Mouse (Mus musculus) midbrain, embryonic 16.5 days (tissue): ENCODE results near the gene Pld3. TPM values are rescaled to one million over a fixed set of nuclear protein-coding genes. Genes with fewer than 3 reads are reported as not detected.
A peak's percentile ranks its signal among the peaks of the same experiment; 100 is the strongest.

Experiments
- ATAC-seq: fragments of 200-750 bp; cut with Nextera tagmentation; 2 replicates; pipeline ENCODE4 v1.8.0; 2017; ENCODE audit warnings: moderate TSS enrichment
- H3K27ac ChIP-seq: fragments of 300-500 bp; sonication (generic); 2 replicates; pipeline ENCODE4 v1.5.1; 2014; ENCODE audit warnings: mild to moderate bottlenecking, low read length, mixed read lengths
- H3K27me3 ChIP-seq: fragments of 300-500 bp; sonication (generic); 2 replicates; pipeline ENCODE4 v1.6.1; 2014; ENCODE audit warnings: low read depth, low read length, mixed read lengths; ENCODE audit not compliant: control insufficient read depth, insufficient read depth
- H3K36me3 ChIP-seq: fragments of 300-500 bp; sonication (generic); 2 replicates; pipeline ENCODE4 v1.6.1; 2014; ENCODE audit warnings: mild to moderate bottlenecking, low read length, moderate library complexity, mixed read lengths; ENCODE audit not compliant: control insufficient read depth, insufficient read depth
- H3K4me1 ChIP-seq: fragments of 300-500 bp; sonication (generic); 2 replicates; pipeline ENCODE4 v1.6.1; 2014; ENCODE audit warnings: mild to moderate bottlenecking, low read length, mixed read lengths; ENCODE audit not compliant: control insufficient read depth, insufficient read depth
- H3K4me2 ChIP-seq: fragments of 300-500 bp; sonication (generic); 2 replicates; pipeline ENCODE4 v1.6.1; 2014; ENCODE audit warnings: mild to moderate bottlenecking, low read length, mixed read lengths
- H3K4me3 ChIP-seq: fragments of 300-500 bp; sonication (generic); 2 replicates; pipeline ENCODE4 v1.5.1; 2014; ENCODE audit warnings: low read depth, mild to moderate bottlenecking, low read length, moderate library complexity, mixed read lengths
- H3K9ac ChIP-seq: fragments of 300-500 bp; sonication (generic); 2 replicates; pipeline ENCODE4 v1.6.1; 2014; ENCODE audit warnings: low read depth, low read length, mixed read lengths
- H3K9me3 ChIP-seq: fragments of 300-500 bp; sonication (generic); replicated peaks from 2 replicates; pipeline ENCODE4 v1.6.1; 2014; ENCODE audit warnings: mild to moderate bottlenecking, low read length, mixed read lengths; ENCODE audit not compliant: control insufficient read depth, poor library complexity, severe bottlenecking
- WGBS: fragments of 180-500 bp; shearing (Covaris S2); extraction: QIAGEN DNeasy Blood & Tissue Kit; methylation state at CpG from one replicate; pipeline ENCODE4 v1.1.7; 2014; 5-methylcytosine and 5-hydroxymethylcytosine counted together
- polyA plus RNA-seq: library from polyadenylated mRNA; unstranded; fragments of >200 nt; fragmentation: Nextera tagmentation; extraction: Ambion mirVana; gene quantifications from 2 replicates; pipeline ENCODE4 v1.2.1, GENCODE M21; 2015

The Pld3 gene
- polyA plus RNA-seq, 1 experiment from 2014 or later: 225 TPM

- H3K4me1 ChIP-seq: peaks cover 5% of the 10 kb centered on the region
- no peaks in the 10 kb centered on the region for H3K27me3 ChIP-seq
- no peaks in the 10 kb centered on the region for H3K9me3 ChIP-seq
- no peaks in the 10 kb centered on the region for H3K36me3 ChIP-seq
- H3K4me3 ChIP-seq: peak overlapping the region; percentile 62
- 2% methylated on average over 13 of the region's 13 CpGs for WGBS
- no peak for ATAC-seq
- peak overlapping the region; percentile 90 for H3K27ac ChIP-seq
- peak overlapping the region; percentile 52 for H3K4me2 ChIP-seq
- peak overlapping the region; percentile 76 for H3K9ac ChIP-seq
Observed at GRCm38 (mm10) chr7:27487740-27488268, 65.2 kb downstream of the Pld3 start.

GRCm38 (mm10) chr7:27486770-27487697 lies 66.0 kb downstream of the Pld3 start, which contains the start of gene Sertad1:
Gene Sertad1, plus strand, starts transcription at chr7:27486910.
- peak; percentile 98 for ATAC-seq
- Histone ChIP-seq H3K27me3 (no peaks in the 10 kb centered on the region), H3K9me3 (no peaks in the 10 kb centered on the region), H3K4me2 (peak within 1 kb of the TSS; percentile 52), H3K27ac (peak within 1 kb of the TSS; percentile 90), H3K4me1 (peaks cover 5% of the 10 kb centered on the region), H3K9ac (peak within 1 kb of the TSS; percentile 76), H3K4me3 (peak within 1 kb of the TSS; percentile 62), H3K36me3 (no peaks in the 10 kb centered on the region)
- under 1% methylated on average over 67 of the region's 80 CpGs for WGBS

GRCm38 (mm10) chr7:27486102-27486769 lies 66.8 kb downstream of the Pld3 start:
- WGBS: 3% methylated on average over 13 of the region's 13 CpGs
- peaks cover 11% of the 10 kb centered on the region for H3K4me1 ChIP-seq
- no peaks in the 10 kb centered on the region for H3K36me3 ChIP-seq
- H3K27ac ChIP-seq: no peak overlapping the region; the same call in 1 of the 2 replicates
- peak overlapping the region; percentile 52 for H3K4me2 ChIP-seq
- H3K9ac ChIP-seq: peak overlapping the region; percentile 76; the same call in 1 of the 2 replicates
- peak; percentile 38; the same call in 1 of the 2 replicates for ATAC-seq
- peak overlapping the region; percentile 62 for H3K4me3 ChIP-seq
- H3K27me3 ChIP-seq: no peaks in the 10 kb centered on the region
- no peaks in the 10 kb centered on the region for H3K9me3 ChIP-seq

- Histone ChIP-seq H3K27me3 (no peaks in the 10 kb centered on the region), H3K4me1 (peaks cover 11% of the 10 kb centered on the region), H3K9ac (no peak overlapping the region), H3K27ac (no peak overlapping the region), H3K36me3 (no peaks in the 10 kb centered on the region), H3K4me3 (no peak overlapping the region), H3K9me3 (no peaks in the 10 kb centered on the region), H3K4me2 (no peak overlapping the region)
- 78% methylated on average over 4 of the region's 4 CpGs for WGBS
- no peak for ATAC-seq
Observed at GRCm38 (mm10) chr7:27483860-27484259, 69.2 kb downstream of the Pld3 start.

Other genes starting within 250 kb of the Pld3 start
- 14.1 and 14.3 TPM in 2 replicates for gene Ltbp4, start 215.5 kb downstream of the Pld3 start, polyA plus RNA-seq
- gene Shkbp1, start 197.2 kb downstream of the Pld3 start, polyA plus RNA-seq: 47.4 and 55.1 TPM in 2 replicates
- not detected in 2 replicates for gene Gm20479, start 195.8 kb downstream of the Pld3 start, polyA plus RNA-seq
- 3.1 and 4.4 TPM in 2 replicates for gene Sptbn4, start 105.5 kb downstream of the Pld3 start, polyA plus RNA-seq
- 13.2 and 15.1 TPM in 2 replicates for gene Blvrb, start 105.2 kb downstream of the Pld3 start, polyA plus RNA-seq
- 7.1 and 8.4 TPM in 2 replicates for gene Sertad3, start 79.5 kb downstream of the Pld3 start, polyA plus RNA-seq
- 7.0 and 9.2 TPM in 2 replicates for gene Sertad1, start 66.3 kb downstream of the Pld3 start, polyA plus RNA-seq
- gene Prx, start 53.9 kb downstream of the Pld3 start, polyA plus RNA-seq: 1.5 TPM in 2 replicates
- 0.86 and 0.88 TPM in 2 replicates for gene Hipk4, start 30.0 kb downstream of the Pld3 start, polyA plus RNA-seq
- gene 2310022A10Rik, start within 50 bp of the Pld3 start, polyA plus RNA-seq: 35.6 and 37.5 TPM in 2 replicates
- 49.9 and 57.0 TPM in 2 replicates for gene Akt2, start 38.3 kb upstream of the Pld3 start, polyA plus RNA-seq
- 75.0 and 84.4 TPM in 2 replicates for gene Ttc9b, start 100.7 kb upstream of the Pld3 start, polyA plus RNA-seq
- 15.4 and 16.9 TPM in 2 replicates for gene Map3k10, start 121.4 kb upstream of the Pld3 start, polyA plus RNA-seq
- 16.7 and 19.1 TPM in 2 replicates for gene Zfp607b, start 136.1 kb upstream of the Pld3 start, polyA plus RNA-seq
- 111 and 125 TPM in 2 replicates for gene Zfp60, start 178.2 kb upstream of the Pld3 start, polyA plus RNA-seq